Mouse (Mus musculus): Measurements from ENCODE around the gene Foxk1. TPM values are rescaled to one million over a fixed set of nuclear protein-coding genes. Genes with fewer than 3 reads are reported as not detected.

The Foxk1 gene
- total and polyA plus RNA-seq, 2 experiments from 2014 or later: 1.8 to 9.5 TPM

GRCm38 (mm10) chr5:142463461-142464454 lies 62.5 kb downstream of the Foxk1 start, which contains the start of gene Ap5z1:
Gene Ap5z1 (plus strand): TSS chr5:142463944.
- DNase-seq (ENCODE audit: low spot score) (peak; percentile 96), ATAC-seq (ENCODE audit: insufficient read depth, low read depth) (peak; percentile 97)
- Histone ChIP-seq H3K4me2 (ENCODE audit: low read depth, low read length) (peak within 1 kb of the TSS; percentile 96), H3K27ac (ENCODE audit: low read depth) (peak within 1 kb of the TSS; percentile 84), H3K9ac (replicated peaks; ENCODE audit: low read depth, low read length) (peak within 1 kb of the TSS; percentile 73), H3K4me1 (ENCODE audit: control insufficient read depth, insufficient read depth) (peaks cover 9% of the 10 kb centered on the region; the same call in 1 of the 2 replicates), H3K9me3 (replicated peaks; ENCODE audit: control insufficient read depth, low read length) (no peaks in the 10 kb centered on the region), H3K27me3 (ENCODE audit: control insufficient read depth, insufficient read depth, low read length) (no peaks in the 10 kb centered on the region), H3K36me3 (replicated peaks; ENCODE audit: control insufficient read depth, insufficient read depth, low read length) (peaks cover 9% of the 10 kb centered on the region; the same call in 1 of the 2 replicates), H3K4me3 (ENCODE audit: low read depth, low read length) (peak within 1 kb of the TSS; percentile 85)
- 2% methylated on average over 60 of the region's 60 CpGs for WGBS
- TF ChIP-seq CTCF (IDR thresholded peaks at IDR 0.05; ENCODE audit: low read depth) (no peak), EP300 (IDR thresholded peaks at IDR 0.05; ENCODE audit: low read depth) (peak; percentile 52)

- 90% methylated on average over 13 of the region's 13 CpGs for WGBS
- ATAC-seq (ENCODE audit: insufficient read depth, low read depth) (no peak), DNase-seq (ENCODE audit: low spot score) (no peak)
- peaks cover 9% of the 10 kb centered on the region; the same call in 1 of the 2 replicates for H3K4me1 ChIP-seq (ENCODE audit: control insufficient read depth, insufficient read depth)
- H3K9ac ChIP-seq (replicated peaks; ENCODE audit: low read depth, low read length): no peak overlapping the region
- no peak overlapping the region for H3K4me2 ChIP-seq (ENCODE audit: low read depth, low read length)
- no peaks in the 10 kb centered on the region for H3K9me3 ChIP-seq (replicated peaks; ENCODE audit: control insufficient read depth, low read length)
- H3K27me3 ChIP-seq (ENCODE audit: control insufficient read depth, insufficient read depth, low read length): no peaks in the 10 kb centered on the region
- TF ChIP-seq CTCF (IDR thresholded peaks at IDR 0.05; ENCODE audit: low read depth): no peak
- no peak for TF ChIP-seq EP300 (IDR thresholded peaks at IDR 0.05; ENCODE audit: low read depth)
- no peak overlapping the region for H3K4me3 ChIP-seq (ENCODE audit: low read depth, low read length)
- H3K27ac ChIP-seq (ENCODE audit: low read depth): no peak overlapping the region
- H3K36me3 ChIP-seq (replicated peaks; ENCODE audit: control insufficient read depth, insufficient read depth, low read length): peaks cover 12% of the 10 kb centered on the region; the same call in 1 of the 2 replicates
These were observed 67.1 kb downstream of the Foxk1 start for GRCm38 (mm10) chr5:142468375-142468774.

GRCm38 (mm10) chr5:142469796-142470195 lies 68.5 kb downstream of the Foxk1 start:
- 71% methylated on average over 11 of the region's 11 CpGs for WGBS
- H3K4me2 ChIP-seq (ENCODE audit: low read depth, low read length): no peak overlapping the region
- peaks cover 3% of the 10 kb centered on the region; the same call in 1 of the 2 replicates for H3K4me1 ChIP-seq (ENCODE audit: control insufficient read depth, insufficient read depth)
- H3K36me3 ChIP-seq (replicated peaks; ENCODE audit: control insufficient read depth, insufficient read depth, low read length): peaks cover 16% of the 10 kb centered on the region
- DNase-seq (ENCODE audit: low spot score): no peak
- H3K27ac ChIP-seq (ENCODE audit: low read depth): peak overlapping the region; percentile 30; the same call in 1 of the 2 replicates
- no peaks in the 10 kb centered on the region for H3K27me3 ChIP-seq (ENCODE audit: control insufficient read depth, insufficient read depth, low read length)
- no peak overlapping the region for H3K4me3 ChIP-seq (ENCODE audit: low read depth, low read length)
- ATAC-seq (ENCODE audit: insufficient read depth, low read depth): peak; percentile 54
- H3K9me3 ChIP-seq (replicated peaks; ENCODE audit: control insufficient read depth, low read length): no peaks in the 10 kb centered on the region
- TF ChIP-seq CTCF (IDR thresholded peaks at IDR 0.05; ENCODE audit: low read depth) (no peak), EP300 (IDR thresholded peaks at IDR 0.05; ENCODE audit: low read depth) (no peak)
- no peak overlapping the region for H3K9ac ChIP-seq (replicated peaks; ENCODE audit: low read depth, low read length)

GRCm38 (mm10) chr5:142473696-142474095 lies 72.4 kb downstream of the Foxk1 start:
- DNase-seq (ENCODE audit: low spot score) (no peak), ATAC-seq (ENCODE audit: insufficient read depth, low read depth) (no peak)
- Histone ChIP-seq H3K27me3 (ENCODE audit: control insufficient read depth, insufficient read depth, low read length) (no peaks in the 10 kb centered on the region), H3K4me2 (ENCODE audit: low read depth, low read length) (no peak overlapping the region), H3K36me3 (replicated peaks; ENCODE audit: control insufficient read depth, insufficient read depth, low read length) (peaks cover 10% of the 10 kb centered on the region), H3K4me1 (ENCODE audit: control insufficient read depth, insufficient read depth) (no peaks in the 10 kb centered on the region), H3K9ac (replicated peaks; ENCODE audit: low read depth, low read length) (no peak overlapping the region), H3K4me3 (ENCODE audit: low read depth, low read length) (no peak overlapping the region), H3K9me3 (replicated peaks; ENCODE audit: control insufficient read depth, low read length) (no peaks in the 10 kb centered on the region), H3K27ac (ENCODE audit: low read depth) (no peak overlapping the region)
- WGBS: 73% methylated on average over 10 of the region's 10 CpGs
- TF ChIP-seq CTCF (IDR thresholded peaks at IDR 0.05; ENCODE audit: low read depth) (no peak), EP300 (IDR thresholded peaks at IDR 0.05; ENCODE audit: low read depth) (no peak)

GRCm38 (mm10) chr5:142475669-142476068 lies 74.4 kb downstream of the Foxk1 start:
- 66% methylated on average over 7 of the region's 7 CpGs for WGBS
- no peak overlapping the region for H3K4me3 ChIP-seq (ENCODE audit: low read depth, low read length)
- H3K9ac ChIP-seq (replicated peaks; ENCODE audit: low read depth, low read length): no peak overlapping the region
- TF ChIP-seq EP300 (IDR thresholded peaks at IDR 0.05; ENCODE audit: low read depth) (no peak), CTCF (IDR thresholded peaks at IDR 0.05; ENCODE audit: low read depth) (no peak)
- no peak for ATAC-seq (ENCODE audit: insufficient read depth, low read depth)
- peaks cover 9% of the 10 kb centered on the region for H3K36me3 ChIP-seq (replicated peaks; ENCODE audit: control insufficient read depth, insufficient read depth, low read length)
- no peaks in the 10 kb centered on the region for H3K27me3 ChIP-seq (ENCODE audit: control insufficient read depth, insufficient read depth, low read length)
- no peaks in the 10 kb centered on the region for H3K9me3 ChIP-seq (replicated peaks; ENCODE audit: control insufficient read depth, low read length)
- no peak overlapping the region for H3K27ac ChIP-seq (ENCODE audit: low read depth)
- H3K4me2 ChIP-seq (ENCODE audit: low read depth, low read length): no peak overlapping the region
- DNase-seq (ENCODE audit: low spot score): no peak
- H3K4me1 ChIP-seq (ENCODE audit: control insufficient read depth, insufficient read depth): no peaks in the 10 kb centered on the region
